Mouse (Mus musculus): ENCODE results near the gene Bcor. TPM values are rescaled to one million over a fixed set of nuclear protein-coding genes. Genes with fewer than 3 reads are reported as not detected.

The Bcor gene
- total and polyA plus RNA-seq, 3 experiments, result 44.6 to 88.7 (median 61.6) TPM

GRCm38 (mm10) chrX:12006031-12006881 is 153.9 kb downstream of the Bcor start (continued):
- TF ChIP-seq MYB (IDR thresholded peaks at IDR 0.05; ENCODE audit: low read depth, low read length) (no peak), MXI1 (IDR thresholded peaks at IDR 0.05; ENCODE audit: low read depth, low read length) (peak; percentile 84), MYC (IDR thresholded peaks at IDR 0.05; ENCODE audit: low read depth, low read length) (peak; percentile 83), USF1 (IDR thresholded peaks at IDR 0.05; ENCODE audit: low read depth, low read length) (0 out of 2 replicates have a peak, but pooled peaks have one; percentile 7)

GRCm38 (mm10) chrX:12005181-12006030 is 154.7 kb downstream of the Bcor start:
- Histone ChIP-seq H3K9me3 (replicated peaks; ENCODE audit: insufficient read depth, low read length) (no peaks in the 10 kb centered on the region), H3K4me1 (ENCODE audit: control insufficient read depth in 1 of 2, insufficient read depth in 2 of 2, low read length in 2 of 2) (peaks cover 17 to 26% of the 10 kb centered on the region in 2 experiments), H3K36me3 (ENCODE audit: control insufficient read depth in 1 of 2, insufficient read depth in 2 of 2, low read length in 2 of 2) (peaks cover 0 to 17% of the 10 kb centered on the region in 2 experiments; a peak in 2 of 4 replicates), H3K79me2 (ENCODE audit: control insufficient read depth, insufficient read depth, low read length, poor library complexity) (peaks cover 13% of the 10 kb centered on the region; the same call in 1 of the 2 replicates), H3K27ac (ENCODE audit: control insufficient read depth, low read depth, low read length) (peak overlapping the region; percentile 98), H3K9ac (ENCODE audit: control insufficient read depth, low read depth, low read length, poor library complexity, severe bottlenecking) (peak overlapping the region; percentile 94), H3K4me3 (ENCODE audit: control insufficient read depth in 1 of 2, insufficient read depth in 1 of 2, low read depth in 2 of 2, low read length in 2 of 2) (peak overlapping the region; percentile 69 to 78), H3K27me3 (ENCODE audit: control insufficient read depth in 1 of 2, insufficient read depth in 2 of 2, low read length in 2 of 2) (no peaks in the 10 kb centered on the region)
- DNase-seq (ENCODE audit: low read depth, low spot score), result peak; percentile 90
- TF ChIP-seq E2F4 (IDR thresholded peaks at IDR 0.05; ENCODE audit: borderline replicate concordance, low read depth, low read length), result peak; percentile 77; the same call in 1 of the 2 replicates
- TF ChIP-seq HCFC1 (IDR thresholded peaks at IDR 0.05; ENCODE audit: low read depth, low read length), result no peak; the same call in 1 of the 2 replicates
- peak in 1 of 2 experiments; percentile 78; a peak in 2 of 4 replicates for TF ChIP-seq POLR2A (IDR thresholded peaks at IDR 0.05; ENCODE audit: control insufficient read depth in 1 of 2, insufficient read depth in 1 of 2, low read depth in 1 of 2, low read length in 2 of 2, poor library complexity in 1 of 2)
- peak; percentile 87 for TF ChIP-seq NELFE (IDR thresholded peaks at IDR 0.05; ENCODE audit: low read depth, low read length)
- peak; percentile 80; the same call in 1 of the 2 replicates for TF ChIP-seq MEF2A (IDR thresholded peaks at IDR 0.05; ENCODE audit: extremely low read depth, insufficient replicate concordance, low read depth, low read length, poor library complexity, severe bottlenecking)
- TF ChIP-seq ELF1 (IDR thresholded peaks at IDR 0.05; ENCODE audit: low read depth, low read length), result no peak
- TF ChIP-seq ZMIZ1 (IDR thresholded peaks at IDR 0.05; ENCODE audit: low read depth, low read length), result peak; percentile 90
- TF ChIP-seq GATA1 (IDR thresholded peaks at IDR 0.05; ENCODE audit: low read depth, low read length), result no peak
- TF ChIP-seq BHLHE40 (IDR thresholded peaks at IDR 0.05; ENCODE audit: borderline replicate concordance, low read depth, low read length), result no peak
- 0 out of 2 replicates have a peak, but pooled peaks have one; percentile 11 for TF ChIP-seq ZC3H11A (IDR thresholded peaks at IDR 0.05; ENCODE audit: low read depth, low read length)
- no peak for TF ChIP-seq NRF1 (IDR thresholded peaks at IDR 0.05; ENCODE audit: insufficient read depth, low read depth, low read length, poor library complexity, severe bottlenecking)
- peak; percentile 35 for TF ChIP-seq TCF12 (IDR thresholded peaks at IDR 0.05; ENCODE audit: low read depth, low read length)
- no peak for TF ChIP-seq MYB (IDR thresholded peaks at IDR 0.05; ENCODE audit: low read depth, low read length)
- TF ChIP-seq ETS1 (IDR thresholded peaks at IDR 0.05; ENCODE audit: low read depth, low read length), result peak; percentile 51; the same call in 1 of the 2 replicates
- peak; percentile 20 to 47; a peak in 2 of 4 replicates for TF ChIP-seq EP300 (IDR thresholded peaks at IDR 0.05; ENCODE audit: low read depth in 1 of 2, low read length in 2 of 2)
- no peak for TF ChIP-seq MAFK (IDR thresholded peaks at IDR 0.05; ENCODE audit: borderline replicate concordance, low read depth, low read length)
- TF ChIP-seq ZNF384 (IDR thresholded peaks at IDR 0.05; ENCODE audit: low read depth, low read length), result no peak
- TF ChIP-seq USF2 (IDR thresholded peaks at IDR 0.05; ENCODE audit: borderline replicate concordance in 1 of 2, insufficient read depth in 1 of 2, low read depth in 1 of 2, low read length in 2 of 2), result no peak
- no peak; the same call in 1 of the 2 replicates for TF ChIP-seq SIN3A (IDR thresholded peaks at IDR 0.05; ENCODE audit: low read length)
- TF ChIP-seq JUND (IDR thresholded peaks at IDR 0.05; ENCODE audit: low read depth, low read length), result no peak
- no peak for TF ChIP-seq TBP (IDR thresholded peaks at IDR 0.05; ENCODE audit: low read depth, low read length)
- TF ChIP-seq KAT2A (conservative IDR thresholded peaks at IDR 0.05; ENCODE audit: low read depth, low read length), result no peak
- no peak; the same call in 1 of the 2 replicates for TF ChIP-seq CHD1 (IDR thresholded peaks at IDR 0.05; ENCODE audit: low read depth, low read length)
- TF ChIP-seq RCOR1 (IDR thresholded peaks at IDR 0.05; ENCODE audit: low read depth, low read length), result no peak
- 0 out of 2 replicates have a peak, but pooled peaks have one; percentile 44 for TF ChIP-seq UBTF (IDR thresholded peaks at IDR 0.05; ENCODE audit: borderline replicate concordance, insufficient read depth, low read depth, low read length)
- TF ChIP-seq MAX (IDR thresholded peaks at IDR 0.05; ENCODE audit: low read length), result no peak
